Mouse (Mus musculus): Measurements from ENCODE around the gene Afmid.
"Not testable (repeated sequence)": the region's sequence is repeated elsewhere in the genome, so short reads cannot be mapped to it uniquely, and the experiment has no call there.

The Afmid gene

GRCm38 (mm10) chr11:117826916-117827315 lies 1.2 kb downstream of the Afmid start:
- no peak for DNase-seq

GRCm38 (mm10) chr11:117827386-117827785 lies 1.7 kb downstream of the Afmid start:
- DNase-seq: no peak

GRCm38 (mm10) chr11:117828149-117828887 lies 2.6 kb downstream of the Afmid start:
- no peak for DNase-seq

- DNase-seq: no peak
Observed at GRCm38 (mm10) chr11:117828888-117829604, 3.3 kb downstream of the Afmid start.

- no peak for DNase-seq
Observed at GRCm38 (mm10) chr11:117829671-117830215, 4.0 kb downstream of the Afmid start.

- DNase-seq: no peak
Observed at GRCm38 (mm10) chr11:117830401-117830800, 4.7 kb downstream of the Afmid start.

GRCm38 (mm10) chr11:117832086-117832969 lies 6.6 kb downstream of the Afmid start:
- peak; percentile 40 to 61 for DNase-seq

- not testable (repeated sequence) for DNase-seq
Observed at GRCm38 (mm10) chr11:117833509-117833908, 7.8 kb downstream of the Afmid start.

GRCm38 (mm10) chr11:117834086-117834485 lies 8.4 kb downstream of the Afmid start:
- DNase-seq: no peak

- DNase-seq: no peak
Observed at GRCm38 (mm10) chr11:117836306-117836705, 10.6 kb downstream of the Afmid start.

GRCm38 (mm10) chr11:117838572-117838971 lies 12.8 kb downstream of the Afmid start:
- DNase-seq: no peak

- no peak for DNase-seq
Observed at GRCm38 (mm10) chr11:117839021-117839420, 13.3 kb downstream of the Afmid start.

GRCm38 (mm10) chr11:117840910-117841309 lies 15.2 kb downstream of the Afmid start:
- DNase-seq: no peak

- DNase-seq: no peak
Observed at GRCm38 (mm10) chr11:117843434-117843833, 17.7 kb downstream of the Afmid start.

- no peak for DNase-seq
Observed at GRCm38 (mm10) chr11:117844997-117845396, 19.3 kb downstream of the Afmid start.

- no peak for DNase-seq
Observed at GRCm38 (mm10) chr11:117845651-117846050, 19.9 kb downstream of the Afmid start.

GRCm38 (mm10) chr11:117846640-117847039 lies 20.9 kb downstream of the Afmid start:
- DNase-seq: no peak

- no peak for DNase-seq
Observed at GRCm38 (mm10) chr11:117847593-117848215, 22.0 kb downstream of the Afmid start.

- peak in 1 of 2 experiments; percentile 27 for DNase-seq
Observed at GRCm38 (mm10) chr11:117848271-117848984, 22.7 kb downstream of the Afmid start.

GRCm38 (mm10) chr11:117848985-117849671 lies 23.4 kb downstream of the Afmid start, which contains the start of gene Birc5:
Gene Birc5 (plus strand): TSS chr11:117849251.
- peak; percentile 95 to 96 for DNase-seq

GRCm38 (mm10) chr11:117852875-117853274 lies 27.2 kb downstream of the Afmid start:
- DNase-seq: no peak

Data from cerebellum, postnatal 36 days (tissue).